Mouse (Mus musculus) heart, adult 2 months (tissue): ENCODE results near the gene Phf11a.

Experiments used
- CTCF ChIP-seq: fragments of 200-600 bp; IDR thresholded peaks from 2 replicates; pipeline ENCODE4 v1.8.1; 2022; ENCODE audit warnings: antibody characterized with exemption, mild to moderate bottlenecking, moderate library complexity
- EP300 ChIP-seq: fragments of 200-500 bp; IDR thresholded peaks from 2 replicates; pipeline ENCODE4 v1.6.1; 2011; ENCODE audit warnings: low read depth, low read length, control low read depth; ENCODE audit not compliant: insufficient read depth
- POLR2A ChIP-seq: fragments of 200-500 bp; IDR thresholded peaks from 2 replicates; pipeline ENCODE4 v1.6.1; 2011; ENCODE audit warnings: mild to moderate bottlenecking, low read depth, low read length, control low read depth; ENCODE audit not compliant: insufficient read depth

DNA sequence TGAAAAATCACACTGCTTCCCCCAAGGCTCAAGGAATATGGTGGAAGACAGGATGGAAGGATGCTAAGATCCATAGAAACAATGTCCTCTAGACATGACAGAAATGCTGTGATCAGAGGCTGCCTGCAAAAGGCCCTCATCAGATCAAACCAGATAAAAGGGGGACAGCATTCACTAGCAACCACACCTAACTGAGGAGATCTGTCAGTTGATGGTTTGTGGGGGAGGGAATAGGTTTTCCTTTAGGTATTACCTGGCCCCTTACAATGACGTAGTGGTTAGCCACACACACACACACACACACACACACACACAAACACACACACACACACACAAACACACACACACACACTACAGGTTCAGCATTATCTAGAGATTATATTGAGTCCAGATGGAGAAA, 42.2 kb upstream of the Phf11a start:
- TF ChIP-seq CTCF: no peak
- no peak for TF ChIP-seq POLR2A
- no peak for TF ChIP-seq EP300
